Mouse (Mus musculus) embryonic facial prominence, embryonic 11.5 days (tissue): ENCODE measurements at regions not wholly inside any gene's neighbourhood (a gene's known extent, or its start where the extent isn't known, plus 50 kb on each side); places are given as distances from the start of the nearest gene placed in this dataset.

Experiments
- ATAC-seq: fragments of 200-750 bp; cut with Nextera tagmentation; replicated peaks from 2 replicates; pipeline ENCODE4 v1.8.0; 2017; ENCODE audit warnings: low read depth; ENCODE audit not compliant: insufficient number of reproducible peaks, low FRiP score, low TSS enrichment
- DNase-seq: peaks from one replicate; pipeline ENCODE4 v3.0.0-alpha.2; 2015; ENCODE audit warnings: low spot score
- H3K27ac ChIP-seq: fragments of 300-500 bp; sonication (generic); replicated peaks from 2 replicates; pipeline ENCODE4 v1.5.1; 2014; ENCODE audit warnings: mild to moderate bottlenecking, low read depth, low read length, control low read depth
- H3K27me3 ChIP-seq: fragments of 300-500 bp; sonication (generic); 2 replicates; pipeline ENCODE4 v1.6.1; 2014; ENCODE audit warnings: mild to moderate bottlenecking, low read length, moderate library complexity, mixed read lengths; ENCODE audit not compliant: control insufficient read depth, insufficient read depth
- H3K36me3 ChIP-seq: fragments of 300-500 bp; sonication (generic); replicated peaks from 2 replicates; pipeline ENCODE4 v1.6.1; 2014; ENCODE audit warnings: low read depth, mild to moderate bottlenecking, low read length, moderate library complexity, mixed read lengths; ENCODE audit not compliant: control insufficient read depth, insufficient read depth
- H3K4me1 ChIP-seq: fragments of 300-500 bp; sonication (generic); 2 replicates; pipeline ENCODE4 v1.6.1; 2014; ENCODE audit warnings: low read length, mixed read lengths; ENCODE audit not compliant: control insufficient read depth, insufficient read depth
- H3K4me2 ChIP-seq: fragments of 300-500 bp; sonication (generic); 2 replicates; pipeline ENCODE4 v1.6.1; 2014; ENCODE audit warnings: low read depth, mild to moderate bottlenecking, control low read depth, low read length, moderate library complexity
- H3K4me3 ChIP-seq: fragments of 300-500 bp; sonication (generic); 2 replicates; pipeline ENCODE4 v1.5.1; 2014; ENCODE audit warnings: low read depth, low read length, control low read depth
- H3K9ac ChIP-seq: fragments of 300-500 bp; sonication (generic); replicated peaks from 2 replicates; pipeline ENCODE4 v1.6.1; 2014; ENCODE audit warnings: mild to moderate bottlenecking, control low read depth, low read length
- H3K9me3 ChIP-seq: fragments of 300-500 bp; sonication (generic); replicated peaks from 2 replicates; pipeline ENCODE4 v1.6.1; 2016; ENCODE audit warnings: mild to moderate bottlenecking, low read length, inconsistent platforms, mixed read lengths; ENCODE audit not compliant: control insufficient read depth
- WGBS: fragments of 180-500 bp; shearing (Covaris S2); extraction: QIAGEN DNeasy Blood & Tissue Kit; methylation state at CpG from one replicate; pipeline ENCODE4 v1.1.7; 2014; 5-methylcytosine and 5-hydroxymethylcytosine counted together

GRCm38 (mm10) chr1:45675771-45676439, 119.1 kb upstream of the Wdr75 start:
- Histone ChIP-seq H3K4me2 (no peak overlapping the region), H3K27ac (no peak overlapping the region), H3K9ac (no peak overlapping the region), H3K27me3 (no peaks in the 10 kb centered on the region), H3K36me3 (no peaks in the 10 kb centered on the region), H3K4me3 (no peak overlapping the region), H3K4me1 (no peaks in the 10 kb centered on the region), H3K9me3 (no peaks in the 10 kb centered on the region)
- 54% methylated on average over 5 of the region's 5 CpGs for WGBS
- ATAC-seq (peak; percentile 71; the same call in 1 of the 2 replicates), DNase-seq (peak; percentile 85)

- DNase-seq (no peak), ATAC-seq (no peak)
- Histone ChIP-seq H3K27me3 (no peaks in the 10 kb centered on the region), H3K4me1 (no peaks in the 10 kb centered on the region), H3K27ac (no peak overlapping the region), H3K4me3 (no peak overlapping the region), H3K9ac (no peak overlapping the region), H3K4me2 (no peak overlapping the region), H3K36me3 (no peaks in the 10 kb centered on the region), H3K9me3 (no peaks in the 10 kb centered on the region)
- WGBS, result 87% methylated on average over 8 of the region's 8 CpGs
Observed at GRCm38 (mm10) chr1:45679964-45680709, 114.8 kb upstream of the Wdr75 start.

- DNase-seq, result no peak
- H3K27me3 ChIP-seq, result no peaks in the 10 kb centered on the region
- no peak for ATAC-seq
Observed at GRCm38 (mm10) chr1:45700893-45701292, 94.1 kb upstream of the Wdr75 start.

GRCm38 (mm10) chr1:45701516-45701915, 93.5 kb upstream of the Wdr75 start:
- DNase-seq (no peak), ATAC-seq (no peak)
- WGBS, result 93% methylated on average over 1 of the region's 1 CpGs
- no peaks in the 10 kb centered on the region for H3K4me1 ChIP-seq
- no peak overlapping the region for H3K4me3 ChIP-seq
- H3K36me3 ChIP-seq, result no peaks in the 10 kb centered on the region
- H3K27ac ChIP-seq, result no peak overlapping the region
- H3K9me3 ChIP-seq, result no peaks in the 10 kb centered on the region
- no peak overlapping the region for H3K9ac ChIP-seq
- no peaks in the 10 kb centered on the region for H3K27me3 ChIP-seq
- no peak overlapping the region for H3K4me2 ChIP-seq

More at GRCm38 (mm10) chr1:45700893-45701292, 94.1 kb upstream of the Wdr75 start:
- 48% methylated on average over 1 of the region's 1 CpGs for WGBS
- H3K4me3 ChIP-seq, result no peak overlapping the region
- H3K9me3 ChIP-seq, result no peaks in the 10 kb centered on the region
- no peaks in the 10 kb centered on the region for H3K36me3 ChIP-seq
- no peak overlapping the region for H3K27ac ChIP-seq
- H3K9ac ChIP-seq, result no peak overlapping the region
- H3K4me1 ChIP-seq, result no peaks in the 10 kb centered on the region
- no peak overlapping the region for H3K4me2 ChIP-seq

- H3K9me3 ChIP-seq, result no peaks in the 10 kb centered on the region
- no peaks in the 10 kb centered on the region for H3K4me1 ChIP-seq
- ATAC-seq (no peak), DNase-seq (no peak)
- WGBS, result 89% methylated on average over 2 of the region's 2 CpGs
- no peak overlapping the region for H3K9ac ChIP-seq
- no peak overlapping the region for H3K4me2 ChIP-seq
- no peaks in the 10 kb centered on the region for H3K36me3 ChIP-seq
- H3K27ac ChIP-seq, result no peak overlapping the region
- H3K4me3 ChIP-seq, result no peak overlapping the region
- no peaks in the 10 kb centered on the region for H3K27me3 ChIP-seq
Observed at GRCm38 (mm10) chr1:45723369-45723768, 71.6 kb upstream of the Wdr75 start.

GRCm38 (mm10) chr1:45732958-45733357, 62.0 kb upstream of the Wdr75 start:
- H3K27me3 ChIP-seq, result no peaks in the 10 kb centered on the region
- H3K9ac ChIP-seq, result no peak overlapping the region
- no peak for DNase-seq
- ATAC-seq, result no peak
- H3K27ac ChIP-seq, result no peak overlapping the region
- H3K4me1 ChIP-seq, result no peaks in the 10 kb centered on the region
- H3K9me3 ChIP-seq, result no peaks in the 10 kb centered on the region
- 91% methylated on average over 3 of the region's 3 CpGs for WGBS
- H3K4me2 ChIP-seq, result no peak overlapping the region
- H3K4me3 ChIP-seq, result no peak overlapping the region
- no peaks in the 10 kb centered on the region for H3K36me3 ChIP-seq

GRCm38 (mm10) chr1:45745136-45745535, 49.8 kb upstream of the Wdr75 start:
- Histone ChIP-seq H3K27me3 (no peaks in the 10 kb centered on the region), H3K9ac (no peak overlapping the region), H3K9me3 (peaks cover 2% of the 10 kb centered on the region), H3K27ac (no peak overlapping the region), H3K4me3 (no peak overlapping the region), H3K36me3 (no peaks in the 10 kb centered on the region), H3K4me1 (no peaks in the 10 kb centered on the region), H3K4me2 (no peak overlapping the region)
- 83% methylated on average over 1 of the region's 1 CpGs for WGBS
- ATAC-seq (no peak), DNase-seq (no peak)
